Mouse (Mus musculus) neural tube, embryonic 11.5 days (tissue): ENCODE measurements around the gene Top1. TPM values are rescaled to one million over a fixed set of nuclear protein-coding genes. Genes with fewer than 3 reads are reported as not detected.

ENCODE experiments used
- ATAC-seq: fragments of 200-750 bp; cut with Nextera tagmentation; 2 replicates; pipeline ENCODE4 v1.8.0; 2017; ENCODE audit warnings: moderate number of reproducible peaks, mild to moderate bottlenecking, moderate TSS enrichment, moderate library complexity; ENCODE audit not compliant: insufficient read depth, low FRiP score, low TSS enrichment
- DNase-seq: peaks from one replicate; pipeline ENCODE4 v3.0.0-alpha.2; 2015; ENCODE audit warnings: low spot score
- H3K27ac ChIP-seq: fragments of 300-500 bp; sonication (generic); 2 replicates; pipeline ENCODE4 v1.5.1; 2014; ENCODE audit warnings: low read depth, mild to moderate bottlenecking, low read length
- H3K27me3 ChIP-seq: fragments of 300-500 bp; sonication (generic); 2 replicates; pipeline ENCODE4 v1.6.1; 2014; ENCODE audit warnings: mild to moderate bottlenecking, low read length, mixed read lengths; ENCODE audit not compliant: control insufficient read depth, insufficient read depth
- H3K36me3 ChIP-seq: fragments of 300-500 bp; sonication (generic); 2 replicates; pipeline ENCODE4 v1.6.1; 2014; ENCODE audit warnings: mild to moderate bottlenecking, low read length, moderate library complexity, mixed read lengths; ENCODE audit not compliant: control insufficient read depth, insufficient read depth
- H3K4me1 ChIP-seq: fragments of 300-500 bp; sonication (generic); 2 replicates; pipeline ENCODE4 v1.6.1; 2014; ENCODE audit warnings: low read length, mixed read lengths; ENCODE audit not compliant: control insufficient read depth, insufficient read depth
- H3K4me2 ChIP-seq: fragments of 300-500 bp; sonication (generic); 2 replicates; pipeline ENCODE4 v1.6.1; 2014; ENCODE audit warnings: low read depth, mild to moderate bottlenecking, moderate library complexity
- H3K4me3 ChIP-seq: fragments of 300-500 bp; sonication (generic); 2 replicates; pipeline ENCODE4 v1.5.1; 2014; ENCODE audit warnings: low read depth, low read length
- H3K9ac ChIP-seq: fragments of 300-500 bp; sonication (generic); 2 replicates; pipeline ENCODE4 v1.6.1; 2014; ENCODE audit warnings: mild to moderate bottlenecking, low read length
- H3K9me3 ChIP-seq: fragments of 300-500 bp; sonication (generic); 2 replicates; pipeline ENCODE4 v1.6.1; 2016; ENCODE audit warnings: low read length; ENCODE audit not compliant: control insufficient read depth
- WGBS: fragments of 180-500 bp; shearing (Covaris S2); extraction: QIAGEN DNeasy Blood & Tissue Kit; methylation state at CpG from one replicate; pipeline ENCODE4 v1.1.7; 2014; 5-methylcytosine and 5-hydroxymethylcytosine counted together
- polyA plus RNA-seq: library from polyadenylated mRNA; unstranded; fragments of >200 nt; fragmentation: Nextera tagmentation; extraction: Ambion mirVana; gene quantifications from 2 replicates; pipeline ENCODE4 v1.2.1, GENCODE M21; 2014

The Top1 gene
- polyA plus RNA-seq, 1 experiment from 2014 or later, result 105 TPM

GRCm38 (mm10) chr2:160648097-160648496 lies 2.4 kb downstream of the Top1 start:
- Histone ChIP-seq H3K27ac (no peak overlapping the region), H3K27me3 (no peaks in the 10 kb centered on the region), H3K9me3 (no peaks in the 10 kb centered on the region), H3K9ac (peak overlapping the region; percentile 12; the same call in 1 of the 2 replicates), H3K4me1 (peaks cover 13% of the 10 kb centered on the region), H3K36me3 (peaks cover 3% of the 10 kb centered on the region; the same call in 1 of the 2 replicates), H3K4me2 (peak overlapping the region; percentile 42), H3K4me3 (peak overlapping the region; percentile 98)
- DNase-seq, result no peak
- ATAC-seq, result no peak
- 60% methylated on average over 2 of the region's 2 CpGs for WGBS

- Histone ChIP-seq H3K4me2 (peak overlapping the region; percentile 42), H3K4me1 (peaks cover 13% of the 10 kb centered on the region), H3K9me3 (no peaks in the 10 kb centered on the region), H3K27me3 (no peaks in the 10 kb centered on the region), H3K9ac (no peak overlapping the region), H3K27ac (no peak overlapping the region), H3K36me3 (peaks cover 3% of the 10 kb centered on the region; the same call in 1 of the 2 replicates), H3K4me3 (peak overlapping the region; percentile 24)
- ATAC-seq (no peak), DNase-seq (no peak)
- 92% methylated on average over 2 of the region's 2 CpGs for WGBS
Measured at GRCm38 (mm10) chr2:160649072-160649471, 3.4 kb downstream of the Top1 start.

- Histone ChIP-seq H3K9ac (no peak overlapping the region), H3K4me1 (peaks cover 13% of the 10 kb centered on the region), H3K9me3 (no peaks in the 10 kb centered on the region), H3K27me3 (no peaks in the 10 kb centered on the region), H3K4me2 (no peak overlapping the region), H3K27ac (no peak overlapping the region), H3K4me3 (no peak overlapping the region), H3K36me3 (peaks cover 8% of the 10 kb centered on the region)
- no peak for ATAC-seq
- WGBS, result 82% methylated on average over 2 of the region's 2 CpGs
- DNase-seq, result no peak
Measured at GRCm38 (mm10) chr2:160651165-160651564, 5.5 kb downstream of the Top1 start.

- Histone ChIP-seq H3K4me3 (no peak overlapping the region), H3K27me3 (no peaks in the 10 kb centered on the region), H3K27ac (no peak overlapping the region), H3K9ac (no peak overlapping the region), H3K36me3 (peaks cover 8% of the 10 kb centered on the region), H3K4me1 (peaks cover 9% of the 10 kb centered on the region), H3K9me3 (no peaks in the 10 kb centered on the region), H3K4me2 (no peak overlapping the region)
- ATAC-seq, result no peak
- DNase-seq, result no peak
- 89% methylated on average over 2 of the region's 2 CpGs for WGBS
Measured at GRCm38 (mm10) chr2:160653218-160653617, 7.5 kb downstream of the Top1 start.

GRCm38 (mm10) chr2:160655561-160655960 lies 9.9 kb downstream of the Top1 start:
- DNase-seq, result no peak

GRCm38 (mm10) chr2:160656234-160656633 lies 10.5 kb downstream of the Top1 start:
- H3K27me3 ChIP-seq, result no peaks in the 10 kb centered on the region
- no peak overlapping the region for H3K27ac ChIP-seq
- no peak for ATAC-seq
- WGBS, result 88% methylated on average over 1 of the region's 1 CpGs
- no peak overlapping the region for H3K4me2 ChIP-seq
- H3K4me3 ChIP-seq, result no peak overlapping the region
- H3K4me1 ChIP-seq, result no peaks in the 10 kb centered on the region
- H3K9ac ChIP-seq, result no peak overlapping the region
- no peak for DNase-seq
- H3K36me3 ChIP-seq, result peaks cover 10% of the 10 kb centered on the region
- no peaks in the 10 kb centered on the region for H3K9me3 ChIP-seq

More at GRCm38 (mm10) chr2:160655561-160655960, 9.9 kb downstream of the Top1 start:
- ATAC-seq, result no peak
- Histone ChIP-seq H3K36me3 (peaks cover 10% of the 10 kb centered on the region), H3K4me2 (no peak overlapping the region), H3K27me3 (no peaks in the 10 kb centered on the region), H3K4me3 (no peak overlapping the region), H3K4me1 (no peaks in the 10 kb centered on the region), H3K27ac (0 out of 2 replicates have a peak overlapping the region, but pooled peaks have one; percentile 6), H3K9me3 (no peaks in the 10 kb centered on the region), H3K9ac (no peak overlapping the region)
- WGBS, result 100% methylated on average over 1 of the region's 1 CpGs

GRCm38 (mm10) chr2:160657801-160658442 lies 12.2 kb downstream of the Top1 start:
- 96% methylated on average over 12 of the region's 13 CpGs for WGBS
- Histone ChIP-seq H3K4me1 (no peaks in the 10 kb centered on the region), H3K9me3 (no peaks in the 10 kb centered on the region), H3K9ac (no peak overlapping the region), H3K27ac (no peak overlapping the region), H3K36me3 (peaks cover 9% of the 10 kb centered on the region), H3K4me3 (no peak overlapping the region), H3K4me2 (no peak overlapping the region), H3K27me3 (no peaks in the 10 kb centered on the region)
- DNase-seq, result no peak
- no peak for ATAC-seq

GRCm38 (mm10) chr2:160658811-160659210 lies 13.1 kb downstream of the Top1 start:
- DNase-seq, result no peak
- no peaks in the 10 kb centered on the region for H3K27me3 ChIP-seq
- no peak overlapping the region for H3K27ac ChIP-seq
- no peaks in the 10 kb centered on the region for H3K9me3 ChIP-seq
- peaks cover 7% of the 10 kb centered on the region for H3K36me3 ChIP-seq
- H3K9ac ChIP-seq, result no peak overlapping the region
- H3K4me1 ChIP-seq, result no peaks in the 10 kb centered on the region
- no peak overlapping the region for H3K4me3 ChIP-seq
- no peak for ATAC-seq
- H3K4me2 ChIP-seq, result no peak overlapping the region

GRCm38 (mm10) chr2:160664421-160664820 lies 18.7 kb downstream of the Top1 start:
- Histone ChIP-seq H3K27me3 (no peaks in the 10 kb centered on the region), H3K27ac (no peak overlapping the region), H3K4me1 (no peaks in the 10 kb centered on the region), H3K9me3 (no peaks in the 10 kb centered on the region), H3K4me2 (no peak overlapping the region), H3K4me3 (no peak overlapping the region), H3K36me3 (no peaks in the 10 kb centered on the region), H3K9ac (no peak overlapping the region)
- ATAC-seq (no peak), DNase-seq (no peak)
